18 mouse cellular contexts compared by ENCODE assay signal in the genomic region with DNA sequence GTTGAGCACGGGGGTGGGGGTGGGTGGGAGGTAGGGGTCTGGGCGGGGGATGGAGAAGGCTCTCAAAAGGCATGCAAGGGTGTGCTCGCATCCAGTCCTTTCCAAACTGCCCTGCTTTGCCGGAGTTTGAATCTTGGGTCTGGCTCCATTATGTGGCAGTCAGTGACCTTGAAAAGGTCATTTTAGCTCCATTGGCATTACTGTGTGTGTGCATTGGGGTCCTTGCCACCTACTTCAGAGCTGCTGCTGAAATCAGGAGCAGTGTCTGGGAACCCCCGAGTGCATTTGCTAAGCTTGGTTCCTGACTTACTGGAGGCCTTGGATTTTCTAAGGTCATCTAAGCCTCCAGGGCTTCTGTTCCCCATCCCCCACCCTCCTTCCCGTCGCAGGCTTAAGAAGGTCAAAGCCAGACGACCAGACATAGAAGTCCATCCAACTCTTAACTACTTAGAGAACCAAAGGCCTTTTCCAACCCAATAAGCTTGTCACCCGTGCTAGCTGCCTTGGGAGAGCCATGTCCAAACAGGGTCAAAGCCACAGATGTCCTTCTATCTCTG. TPM values are rescaled to one million over a fixed set of nuclear protein-coding genes. Genes with fewer than 3 reads are reported as not detected.
DNase-seq lines count a peak whose midpoint lies in the region; ATAC-seq and TF ChIP-seq lines count a peak whose summit lies in the region.
"Had no signal": no experiment of that assay in that cellular context is flagged by ENCODE, and none has a peak within 500 bp of the region (broad histone marks: within the 10 kb centered on the region; RNA-seq: fewer than 3 reads in every experiment).

No protein-coding gene starts in this region.

- no peak for TF ChIP-seq CTCF in lung, adult 2 months (IDR thresholded peaks at IDR 0.05; ENCODE audit: insufficient read depth, low read length)

- H3K27me3 ChIP-seq in heart, embryonic 15.5 days = no peaks in the 10 kb centered on the region
- H3K27me3 ChIP-seq: neural tube, embryonic 15.5 days had no signal

- H3K4me3 ChIP-seq in heart, embryonic 15.5 days = no peak overlapping the region
- no peak overlapping the region for H3K4me3 ChIP-seq in lung, adult 2 months (replicated peaks; ENCODE audit: extremely low read depth, low read depth, low read length)
- H3K4me3 ChIP-seq: neural tube, embryonic 15.5 days had no signal

- no peak overlapping the region for H3K9ac ChIP-seq in heart, embryonic 15.5 days
- H3K9ac ChIP-seq: neural tube, embryonic 15.5 days had no signal

- 38% methylated on average over 9 of the region's 9 CpGs for WGBS in heart, embryonic 15.5 days
- 62% methylated on average over 9 of the region's 9 CpGs for WGBS in lung, adult 2 months

- no peaks in the 10 kb centered on the region for H3K9me3 ChIP-seq in heart, embryonic 15.5 days (replicated peaks)
- H3K9me3 ChIP-seq: neural tube, embryonic 15.5 days had no signal

- H3K36me3 ChIP-seq in heart, embryonic 15.5 days = no peaks in the 10 kb centered on the region
- H3K36me3 ChIP-seq: neural tube, embryonic 15.5 days had no signal

- TF ChIP-seq POLR2A in lung, adult 2 months (IDR thresholded peaks at IDR 0.05; ENCODE audit: borderline replicate concordance, extremely low read depth, low read depth, low read length) = no peak

- H3K4me2 ChIP-seq in heart, embryonic 15.5 days = no peak overlapping the region
- H3K4me2 ChIP-seq: liver, embryonic 11.5 days; neural tube, embryonic 15.5 days had no signal

- ATAC-seq in heart, embryonic 15.5 days (replicated peaks; ENCODE audit: insufficient number of reproducible peaks, insufficient read depth, low FRiP score, low read depth) = no peak
- ATAC-seq: hindbrain, postnatal 0 days had no signal

- peak overlapping the region; percentile 49; the same call in 1 of the 2 replicates for H3K27ac ChIP-seq in heart, embryonic 15.5 days
- H3K27ac ChIP-seq: hindbrain, postnatal 0 days; neural tube, embryonic 15.5 days had no signal

- peak; percentile 60 for DNase-seq in adrenal gland, postnatal 10 days
- no peak for DNase-seq in adrenal gland, postnatal 25 days
- no peak for DNase-seq in heart, adult 9 months (ENCODE audit: low spot score in 2 of 2)
- DNase-seq in retina, adult 2 months (ENCODE audit: low read depth, low spot score) = peak; percentile 39
- no peak for DNase-seq in retina, embryonic 14.5 days (ENCODE audit: low spot score)
- DNase-seq in retina, postnatal 1 day = peak; percentile 74
- no peak for DNase-seq in lung, adult 2 months
- DNase-seq: cerebellum, postnatal 14 days; gastrocnemius, postnatal 14 days; heart, postnatal 10 days; lung, postnatal 10 days; thymus, postnatal 4 days had no signal

- H3K4me1 ChIP-seq in heart, embryonic 15.5 days (replicated peaks) = peaks cover 68% of the 10 kb centered on the region
- 0 out of 2 replicates have a peak, but pooled peaks cover 6% of the 10 kb centered on the region for H3K4me1 ChIP-seq in lung, adult 2 months (ENCODE audit: control insufficient read depth, insufficient read depth, low read length)

RNA-seq across cellular contexts. Expression of a gene that starts 24.8 kb away (rescaled TPM):
- total RNA-seq in adrenal gland, postnatal 10 days (2021) = under 1 TPM; 0.33 TPM
- total RNA-seq in adrenal gland, postnatal 25 days (2021) = not detected in 2 replicates
- polyA plus RNA-seq in heart, embryonic 15.5 days (2015; fragmentation: Nextera tagmentation; extraction: Ambion mirVana) = 5.4 and 5.9 TPM in 2 replicates
- polyA plus RNA-seq in lung, adult 2 months (2012; rRNA removed) = 0.11 and 6.3 TPM in 2 replicates
- total RNA-seq: adrenal gland, postnatal 36 days; megakaryocyte-erythroid progenitor cell, adult 5-6 weeks had no signal

RNA-seq across cellular contexts. Expression of a gene that starts 53.8 kb away (rescaled TPM):
- total RNA-seq in adrenal gland, postnatal 10 days (2021) = 10 to 100 TPM; 13.8 to 15.4 TPM
- total RNA-seq in adrenal gland, postnatal 25 days (2021) = 12.7 and 26.6 TPM in 2 replicates
- 4.1 and 5.2 TPM in 2 replicates for polyA plus RNA-seq in heart, embryonic 15.5 days (2015; fragmentation: Nextera tagmentation; extraction: Ambion mirVana)
- polyA plus RNA-seq in lung, adult 2 months (2012; rRNA removed) = 58.2 and 84.6 TPM in 2 replicates

RNA-seq across cellular contexts. Expression of a gene that starts 54.0 kb away (rescaled TPM):
- total RNA-seq in adrenal gland, postnatal 10 days (2021) = under 1 TPM; 0.12 to 0.85 TPM
- total RNA-seq in adrenal gland, postnatal 25 days (2021) = 0.91 TPM in 1 of 2 replicates, not detected in the other
- 0.34 and 0.43 TPM in 2 replicates for polyA plus RNA-seq in heart, embryonic 15.5 days (2015; fragmentation: Nextera tagmentation; extraction: Ambion mirVana)
- 1.3 and 1.4 TPM in 2 replicates for polyA plus RNA-seq in lung, adult 2 months (2012; rRNA removed)
- total RNA-seq: heart, postnatal 10 days; megakaryocyte-erythroid progenitor cell, adult 5-6 weeks had no signal

Comparison
In these comparisons a context has a peak if more than half of its experiments do, and no peak if none do; other contexts are left out.
1. DNase-seq: peak in adrenal gland, postnatal 10 days (single experiment), retina, adult 2 months (single experiment) and retina, postnatal 1 day (single experiment); none in adrenal gland, postnatal 25 days (single experiment), heart, adult 9 months (0 of 2), retina, embryonic 14.5 days (single experiment) and lung, adult 2 months (single experiment).